Mouse (Mus musculus): Measurements from ENCODE around the gene Klk1b8. TPM values are rescaled to one million over a fixed set of nuclear protein-coding genes. Genes with fewer than 3 reads are reported as not detected.
"Not testable (repeated sequence)": the region's sequence is repeated elsewhere in the genome, so short reads cannot be mapped to it uniquely, and the experiment has no call there.

Gene Klk1b8
- polyA plus RNA-seq (2012; rRNA removed), result not detected in 2 replicates

- no peak for DNase-seq (ENCODE audit: extremely low spot score in 1 of 2, low spot score in 1 of 2)
Observed at GRCm38 (mm10) chr7:43950364-43950763, at the start of gene Klk1b8. Gene Klk1b8 (plus strand): TSS chr7:43950664.

GRCm38 (mm10) chr7:43914821-43915220 is 35.6 kb upstream of the Klk1b8 start:
- no peak for DNase-seq (ENCODE audit: extremely low spot score in 1 of 2, low spot score in 1 of 2)

- DNase-seq (ENCODE audit: extremely low spot score in 1 of 2, low spot score in 1 of 2), result no peak
Observed at GRCm38 (mm10) chr7:43918426-43918825, 32.0 kb upstream of the Klk1b8 start.

GRCm38 (mm10) chr7:43918871-43919270 is 31.6 kb upstream of the Klk1b8 start:
- no peak for DNase-seq (ENCODE audit: extremely low spot score in 1 of 2, low spot score in 1 of 2)

- peak; percentile 23 to 82 for DNase-seq (ENCODE audit: extremely low spot score in 1 of 2, low spot score in 1 of 2)
Observed at GRCm38 (mm10) chr7:43919559-43920451, 30.7 kb upstream of the Klk1b8 start.

GRCm38 (mm10) chr7:43920582-43920981 is 29.9 kb upstream of the Klk1b8 start:
- no peak for DNase-seq (ENCODE audit: extremely low spot score in 1 of 2, low spot score in 1 of 2)

GRCm38 (mm10) chr7:43921087-43921486 is 29.4 kb upstream of the Klk1b8 start:
- no peak for DNase-seq (ENCODE audit: extremely low spot score in 1 of 2, low spot score in 1 of 2)

- no peak for DNase-seq (ENCODE audit: extremely low spot score in 1 of 2, low spot score in 1 of 2)
Observed at GRCm38 (mm10) chr7:43921941-43922340, 28.5 kb upstream of the Klk1b8 start.

- no peak for DNase-seq (ENCODE audit: extremely low spot score in 1 of 2, low spot score in 1 of 2)
Observed at GRCm38 (mm10) chr7:43925985-43926384, 24.5 kb upstream of the Klk1b8 start.

- no peak for DNase-seq (ENCODE audit: extremely low spot score in 1 of 2, low spot score in 1 of 2)
Observed at GRCm38 (mm10) chr7:43928521-43928920, 21.9 kb upstream of the Klk1b8 start.

GRCm38 (mm10) chr7:43932337-43932736 is 18.1 kb upstream of the Klk1b8 start:
- no peak for DNase-seq (ENCODE audit: extremely low spot score in 1 of 2, low spot score in 1 of 2)

- no peak for DNase-seq (ENCODE audit: extremely low spot score in 1 of 2, low spot score in 1 of 2)
Observed at GRCm38 (mm10) chr7:43933440-43933839, 17.0 kb upstream of the Klk1b8 start, which contains the start of gene Klk15. Gene Klk15 (plus strand): TSS chr7:43933740.

GRCm38 (mm10) chr7:43934747-43935146 is 15.7 kb upstream of the Klk1b8 start:
- no peak for DNase-seq (ENCODE audit: extremely low spot score in 1 of 2, low spot score in 1 of 2)

GRCm38 (mm10) chr7:43936551-43936950 is 13.9 kb upstream of the Klk1b8 start:
- DNase-seq (ENCODE audit: extremely low spot score in 1 of 2, low spot score in 1 of 2), result no peak

GRCm38 (mm10) chr7:43942293-43942692 is 8.2 kb upstream of the Klk1b8 start:
- not testable (repeated sequence) for DNase-seq (ENCODE audit: extremely low spot score in 1 of 2, low spot score in 1 of 2)

- no peak for DNase-seq (ENCODE audit: extremely low spot score in 1 of 2, low spot score in 1 of 2)
Observed at GRCm38 (mm10) chr7:43944727-43945264, 5.7 kb upstream of the Klk1b8 start.

GRCm38 (mm10) chr7:43952703-43953102 is 2.2 kb downstream of the Klk1b8 start:
- peak; percentile 1 to 39 for DNase-seq (ENCODE audit: extremely low spot score in 1 of 2, low spot score in 1 of 2)

GRCm38 (mm10) chr7:43966451-43966850 is 16.0 kb downstream of the Klk1b8 start, which contains the start of gene Klk1b1:
Gene Klk1b1 (plus strand): TSS chr7:43966751.
- no peak for DNase-seq (ENCODE audit: extremely low spot score in 1 of 2, low spot score in 1 of 2)

- no peak for DNase-seq (ENCODE audit: extremely low spot score in 1 of 2, low spot score in 1 of 2)
Observed at GRCm38 (mm10) chr7:43967058-43967457, 16.6 kb downstream of the Klk1b8 start.

GRCm38 (mm10) chr7:43967612-43968011 is 17.1 kb downstream of the Klk1b8 start:
- no peak for DNase-seq (ENCODE audit: extremely low spot score in 1 of 2, low spot score in 1 of 2)

GRCm38 (mm10) chr7:43975761-43976160 is 25.3 kb downstream of the Klk1b8 start, which contains the start of gene Klk1b9:
Gene Klk1b9 (plus strand): TSS chr7:43976061.
- DNase-seq (ENCODE audit: extremely low spot score in 1 of 2, low spot score in 1 of 2), result not testable (repeated sequence)

GRCm38 (mm10) chr7:43985657-43986056 is 35.2 kb downstream of the Klk1b8 start:
- no peak for DNase-seq (ENCODE audit: extremely low spot score in 1 of 2, low spot score in 1 of 2)

Measured in frontal cortex, adult 2 months (tissue).